12 mouse cellular contexts compared by ENCODE assay signal in genomic region chr11:88498491-88498890, GRCm38 (mm10).
A peak's percentile ranks its signal among the peaks of the same experiment; 100 is the strongest.
DNase-seq lines count a peak whose midpoint lies in the region; ATAC-seq and TF ChIP-seq lines count a peak whose summit lies in the region.
"Had no signal": no experiment of that assay in that cellular context is flagged by ENCODE, and none has a peak within 500 bp of the region (broad histone marks: within the 10 kb centered on the region; RNA-seq: fewer than 3 reads in every experiment).

No protein-coding gene starts in this region.

- DNase-seq in forebrain, embryonic 10.5 days (ENCODE audit: extremely low spot score, low spot score): no peak
- no peak for DNase-seq in forebrain, embryonic 11.5 days (ENCODE audit: low spot score)
- no peak for DNase-seq in liver, postnatal 0 days
- DNase-seq in G1E (ENCODE audit: low spot score): peak; percentile 13
- no peak for DNase-seq in T-cell, adult 2 months (ENCODE audit: low spot score)
- DNase-seq in retina, postnatal 1 day: no peak
- DNase-seq: heart, postnatal 10 days; spleen, adult 18-20 months had no signal

- 68% methylated on average over 7 of the region's 7 CpGs for WGBS in forebrain, embryonic 10.5 days
- WGBS in forebrain, embryonic 11.5 days: 68% methylated on average over 7 of the region's 7 CpGs
- WGBS in liver, embryonic 12.5 days (ENCODE audit: insufficient replicate concordance): 54% methylated on average over 7 of the region's 7 CpGs
- 55% methylated on average over 7 of the region's 7 CpGs for WGBS in liver, postnatal 0 days (ENCODE audit: insufficient replicate concordance)
- WGBS in intestine, postnatal 0 days: 52% methylated on average over 7 of the region's 7 CpGs

- TF ChIP-seq CTCF in liver, postnatal 0 days (IDR thresholded peaks at IDR 0.05; ENCODE audit: low read depth): no peak
- TF ChIP-seq CTCF in G1E (IDR thresholded peaks at IDR 0.05; ENCODE audit: low read depth, low read length): no peak
- no peak for TF ChIP-seq CTCF in intestine, postnatal 0 days (IDR thresholded peaks at IDR 0.05; ENCODE audit: low read depth)

- no peaks in the 10 kb centered on the region for H3K9me3 ChIP-seq in forebrain, embryonic 10.5 days
- H3K9me3 ChIP-seq in forebrain, embryonic 11.5 days (ENCODE audit: control insufficient read depth, low read length): no peaks in the 10 kb centered on the region
- no peaks in the 10 kb centered on the region for H3K9me3 ChIP-seq in liver, embryonic 12.5 days (replicated peaks)
- no peaks in the 10 kb centered on the region for H3K9me3 ChIP-seq in liver, postnatal 0 days (ENCODE audit: low read length)
- H3K9me3 ChIP-seq in G1E (replicated peaks): no peaks in the 10 kb centered on the region
- H3K9me3 ChIP-seq in intestine, postnatal 0 days (ENCODE audit: control insufficient read depth): no peaks in the 10 kb centered on the region
- H3K9me3 ChIP-seq: embryonic facial prominence, embryonic 15.5 days; neural tube, embryonic 13.5 days had no signal

- no peak for ATAC-seq in forebrain, embryonic 11.5 days (replicated peaks; ENCODE audit: low FRiP score)
- ATAC-seq in liver, embryonic 12.5 days: peak; percentile 63; the same call in 1 of the 2 replicates
- ATAC-seq in liver, postnatal 0 days: no peak
- ATAC-seq in G1E (ENCODE audit: extremely low read depth, insufficient number of reproducible peaks, low FRiP score, poor library complexity, severe bottlenecking): no peak
- peak; percentile 60 for ATAC-seq in intestine, postnatal 0 days

- no peaks in the 10 kb centered on the region for H3K27me3 ChIP-seq in forebrain, embryonic 10.5 days (ENCODE audit: poor library complexity, severe bottlenecking)
- no peaks in the 10 kb centered on the region for H3K27me3 ChIP-seq in forebrain, embryonic 11.5 days (ENCODE audit: control insufficient read depth, insufficient read depth, low read length)
- no peaks in the 10 kb centered on the region for H3K27me3 ChIP-seq in liver, embryonic 12.5 days (replicated peaks)
- no peaks in the 10 kb centered on the region for H3K27me3 ChIP-seq in liver, postnatal 0 days (ENCODE audit: insufficient read depth, low read length)
- H3K27me3 ChIP-seq in G1E (ENCODE audit: insufficient read depth, low read length): no peaks in the 10 kb centered on the region
- H3K27me3 ChIP-seq in intestine, postnatal 0 days (replicated peaks; ENCODE audit: control insufficient read depth, insufficient read depth, low read length): no peaks in the 10 kb centered on the region
- H3K27me3 ChIP-seq: embryonic facial prominence, embryonic 15.5 days; neural tube, embryonic 13.5 days had no signal

- H3K27ac ChIP-seq in forebrain, embryonic 10.5 days: peak overlapping the region; percentile 48; the same call in 1 of the 2 replicates
- no peak overlapping the region for H3K27ac ChIP-seq in forebrain, embryonic 11.5 days (ENCODE audit: low read depth, low read length)
- no peak overlapping the region for H3K27ac ChIP-seq in liver, embryonic 12.5 days
- no peak overlapping the region for H3K27ac ChIP-seq in liver, postnatal 0 days (ENCODE audit: low read depth)
- no peak overlapping the region; the same call in 1 of the 2 replicates for H3K27ac ChIP-seq in intestine, postnatal 0 days (ENCODE audit: low read depth, low read length)
- H3K27ac ChIP-seq: embryonic facial prominence, embryonic 15.5 days; neural tube, embryonic 13.5 days had no signal

- H3K36me3 ChIP-seq in forebrain, embryonic 10.5 days (replicated peaks): peaks cover 18% of the 10 kb centered on the region
- no peaks in the 10 kb centered on the region for H3K36me3 ChIP-seq in forebrain, embryonic 11.5 days (ENCODE audit: control insufficient read depth, insufficient read depth, low read length)
- H3K36me3 ChIP-seq in liver, embryonic 12.5 days: no peaks in the 10 kb centered on the region
- H3K36me3 ChIP-seq in liver, postnatal 0 days (replicated peaks; ENCODE audit: insufficient read depth, low read length): no peaks in the 10 kb centered on the region
- H3K36me3 ChIP-seq in G1E (replicated peaks): peaks cover 84% of the 10 kb centered on the region
- no peaks in the 10 kb centered on the region for H3K36me3 ChIP-seq in intestine, postnatal 0 days (ENCODE audit: control insufficient read depth, insufficient read depth)
- H3K36me3 ChIP-seq: embryonic facial prominence, embryonic 15.5 days; neural tube, embryonic 13.5 days had no signal

- no peak overlapping the region for H3K4me3 ChIP-seq in forebrain, embryonic 10.5 days
- H3K4me3 ChIP-seq in forebrain, embryonic 11.5 days (ENCODE audit: low read depth, low read length): no peak overlapping the region
- H3K4me3 ChIP-seq in liver, embryonic 12.5 days: no peak overlapping the region
- H3K4me3 ChIP-seq in liver, postnatal 0 days (ENCODE audit: low read depth, low read length): no peak overlapping the region
- H3K4me3 ChIP-seq in G1E (ENCODE audit: low read depth, low read length): no peak overlapping the region
- no peak overlapping the region for H3K4me3 ChIP-seq in intestine, postnatal 0 days (ENCODE audit: low read depth, low read length)
- H3K4me3 ChIP-seq: embryonic facial prominence, embryonic 15.5 days; neural tube, embryonic 13.5 days had no signal

- no peak for TF ChIP-seq EP300 in liver, postnatal 0 days (IDR thresholded peaks at IDR 0.05; ENCODE audit: low read depth)

- H3K4me2 ChIP-seq in forebrain, embryonic 11.5 days (ENCODE audit: low read depth, low read length, severe bottlenecking): no peak overlapping the region
- H3K4me2 ChIP-seq in liver, embryonic 12.5 days: no peak overlapping the region
- no peak overlapping the region for H3K4me2 ChIP-seq in liver, postnatal 0 days (ENCODE audit: low read depth, low read length)
- no peak overlapping the region for H3K4me2 ChIP-seq in intestine, postnatal 0 days (replicated peaks; ENCODE audit: low read depth)
- H3K4me2 ChIP-seq: embryonic facial prominence, embryonic 15.5 days; neural tube, embryonic 13.5 days had no signal

- H3K4me1 ChIP-seq in forebrain, embryonic 10.5 days: peaks cover 64% of the 10 kb centered on the region
- H3K4me1 ChIP-seq in forebrain, embryonic 11.5 days (replicated peaks; ENCODE audit: control insufficient read depth, insufficient read depth, low read length): peaks cover 12% of the 10 kb centered on the region; the same call in 1 of the 2 replicates
- peaks cover 10% of the 10 kb centered on the region for H3K4me1 ChIP-seq in liver, embryonic 12.5 days
- no peaks in the 10 kb centered on the region for H3K4me1 ChIP-seq in liver, postnatal 0 days (ENCODE audit: insufficient read depth)
- 0 out of 2 replicates have a peak, but pooled peaks cover 3% of the 10 kb centered on the region for H3K4me1 ChIP-seq in G1E (ENCODE audit: insufficient read depth, low read depth, low read length)
- 0 out of 2 replicates have a peak, but pooled peaks cover 4% of the 10 kb centered on the region for H3K4me1 ChIP-seq in intestine, postnatal 0 days (replicated peaks; ENCODE audit: control insufficient read depth, insufficient read depth, low read length)

- no peak overlapping the region for H3K9ac ChIP-seq in forebrain, embryonic 11.5 days (ENCODE audit: low read length)
- H3K9ac ChIP-seq in liver, embryonic 12.5 days: no peak overlapping the region
- no peak overlapping the region for H3K9ac ChIP-seq in liver, postnatal 0 days (replicated peaks)
- no peak overlapping the region for H3K9ac ChIP-seq in intestine, postnatal 0 days (ENCODE audit: low read depth, low read length)
- H3K9ac ChIP-seq: embryonic facial prominence, embryonic 15.5 days; neural tube, embryonic 13.5 days had no signal

Comparison
In these comparisons a context has a peak if more than half of its experiments do, and no peak if none do; other contexts are left out.
1. ATAC-seq: peak in liver, embryonic 12.5 days (single experiment) and intestine, postnatal 0 days (single experiment); none in forebrain, embryonic 11.5 days (single experiment), liver, postnatal 0 days (single experiment) and G1E (single experiment).